Mouse (Mus musculus) small intestine, adult 10 weeks (tissue): ENCODE data around the gene Gm10491. TPM values are rescaled to one million over a fixed set of nuclear protein-coding genes. Genes with fewer than 3 reads are reported as not detected.

Experiments
- polyA plus RNA-seq: library from polyadenylated mRNA; stranded (reverse); fragments of 350-450 nt; fragmentation: Illumina TruSeq; extraction: RNeasy Lipid Tissue Mini Kit (QIAGEN cat#74804); gene quantifications from one replicate; pipeline ENCODE4 v1.2.3, GENCODE M21; 2014; ENCODE audit warnings: low replicate concordance

The Gm10491 gene
- not detected for polyA plus RNA-seq

DNA sequence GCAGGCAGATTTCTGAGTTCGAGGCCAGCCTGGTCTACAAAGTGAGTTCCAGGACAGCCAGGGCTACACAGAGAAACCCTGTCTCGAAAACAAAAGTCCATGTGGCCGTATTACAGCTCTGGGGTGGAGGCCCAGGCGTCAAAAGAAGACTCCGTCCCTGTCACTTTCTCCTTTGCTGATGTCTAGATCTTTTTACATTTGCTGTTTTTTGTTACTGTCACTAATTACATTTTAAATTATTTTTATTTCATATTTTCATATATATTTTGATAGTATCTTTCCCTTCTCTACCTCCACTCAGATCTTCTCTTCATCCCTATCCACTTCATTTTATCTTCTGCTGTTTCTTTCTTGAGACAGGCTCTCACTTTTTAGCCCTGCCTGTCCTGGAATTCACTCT, at the start of gene Gm10491:
Gene Gm10491, minus strand, starts transcription at position 101 of the 400 bp plus-strand sequence.

DNA sequence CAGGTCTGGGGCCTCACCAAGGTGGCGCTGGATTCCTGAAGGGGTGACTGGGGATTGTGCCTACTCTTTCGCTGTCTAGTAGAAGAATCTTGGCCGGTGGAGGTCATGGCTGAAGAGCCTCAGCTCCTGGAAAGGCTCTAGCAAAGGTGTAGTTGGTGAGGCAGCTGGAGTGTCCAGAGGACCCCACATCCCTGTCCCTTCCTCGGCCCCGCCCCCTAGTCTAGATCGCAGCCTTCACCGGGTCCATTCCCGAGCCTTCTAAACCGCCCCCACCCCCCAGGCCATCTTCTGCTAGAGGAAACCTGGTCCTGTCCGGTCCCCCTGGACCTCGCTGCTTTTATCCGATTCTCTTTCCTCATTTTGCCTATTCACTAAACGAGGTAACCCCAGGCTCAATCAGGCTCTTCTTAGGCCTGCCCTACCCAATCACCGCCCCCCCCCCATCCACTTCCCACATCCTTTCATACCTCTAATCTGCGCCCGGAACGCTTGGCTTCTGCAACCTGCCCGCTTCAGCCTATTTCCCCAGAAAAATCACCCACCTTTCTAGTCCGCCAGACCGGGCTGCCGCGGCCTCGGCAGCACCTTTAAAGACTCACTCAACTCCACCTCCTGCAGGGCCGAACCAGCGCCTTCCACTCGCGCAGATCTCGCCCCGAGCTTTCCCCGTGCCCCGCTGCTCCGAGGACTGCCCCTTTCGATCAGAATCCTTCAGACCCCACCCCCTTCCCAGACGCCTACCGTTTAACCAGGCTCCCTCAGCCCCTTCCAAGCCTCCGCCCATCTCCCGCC, 39.7 kb upstream of the Gm10491 start, which contains the start of gene Hdac6:
Gene Hdac6, minus strand, starts transcription at position 782 of the 792 bp plus-strand sequence.

DNA sequence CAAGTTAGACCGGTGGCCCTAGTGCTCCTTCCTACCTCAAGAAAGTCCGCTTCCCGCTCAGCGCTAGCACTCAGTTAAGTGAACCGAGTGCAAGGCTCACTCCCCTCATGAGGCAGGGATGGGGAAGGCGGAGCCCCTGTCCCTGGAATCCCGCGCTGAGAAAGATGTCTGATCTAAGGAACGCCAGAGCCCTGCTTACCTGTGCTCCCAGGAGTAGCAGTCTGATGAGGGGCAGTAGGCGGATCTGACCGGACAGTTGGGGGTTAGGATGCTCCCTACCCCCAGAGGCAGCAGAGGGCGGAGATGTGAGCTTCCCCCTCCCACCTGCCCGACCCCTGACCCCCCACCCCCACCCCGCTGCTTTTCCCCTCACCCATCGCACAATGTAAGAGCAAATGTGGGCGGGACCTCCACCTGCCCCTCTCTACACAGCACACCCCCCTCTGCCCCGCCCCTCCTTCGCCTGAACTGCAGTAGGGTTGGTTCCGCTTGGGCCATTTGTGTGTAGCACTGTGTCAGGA, 20.7 kb upstream of the Gm10491 start, which contains the start of gene Eras:
Gene Eras, minus strand, starts transcription at position 338 of the 521 bp plus-strand sequence.

DNA sequence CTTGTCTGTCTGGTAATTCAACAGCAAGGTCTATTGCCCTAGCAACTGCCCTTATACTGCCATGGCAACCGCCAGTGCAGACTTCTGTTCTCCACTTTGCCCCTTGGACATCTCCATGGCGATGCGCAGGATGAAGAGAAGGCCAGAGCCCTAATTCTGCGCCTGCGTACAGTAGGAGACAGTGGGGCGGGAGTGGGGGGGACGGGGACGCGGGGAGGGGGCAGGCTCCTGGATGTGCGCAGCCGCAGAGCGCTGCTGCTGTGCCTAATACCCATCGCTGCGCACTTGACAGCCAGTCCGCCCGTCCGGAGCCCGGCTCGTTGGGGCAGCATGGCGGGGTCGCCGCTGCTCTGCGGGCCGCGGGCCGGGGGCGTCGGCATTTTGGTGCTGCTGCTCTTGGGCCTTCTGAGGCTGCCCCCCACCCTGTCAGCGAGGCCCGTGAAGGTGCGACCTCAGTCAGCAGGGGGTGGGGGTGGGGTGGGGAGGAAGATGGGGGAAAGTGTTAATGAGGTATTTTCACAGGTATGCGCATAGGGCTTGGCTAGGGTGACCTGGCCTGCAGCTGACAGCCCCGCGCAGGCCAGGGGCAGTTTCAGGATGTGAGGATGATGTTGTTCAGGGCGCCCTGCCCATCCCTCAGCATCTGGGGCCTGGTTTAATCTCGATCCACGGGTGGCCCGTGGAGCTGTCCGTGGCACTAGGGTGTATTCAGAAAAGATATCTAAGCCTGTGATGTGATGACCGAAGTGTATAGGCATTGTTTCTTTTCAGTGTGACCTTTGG, 12.2 kb upstream of the Gm10491 start, which contains the start of gene Pcsk1n:
Gene Pcsk1n, plus strand, starts transcription at position 222 of the 783 bp plus-strand sequence.

DNA sequence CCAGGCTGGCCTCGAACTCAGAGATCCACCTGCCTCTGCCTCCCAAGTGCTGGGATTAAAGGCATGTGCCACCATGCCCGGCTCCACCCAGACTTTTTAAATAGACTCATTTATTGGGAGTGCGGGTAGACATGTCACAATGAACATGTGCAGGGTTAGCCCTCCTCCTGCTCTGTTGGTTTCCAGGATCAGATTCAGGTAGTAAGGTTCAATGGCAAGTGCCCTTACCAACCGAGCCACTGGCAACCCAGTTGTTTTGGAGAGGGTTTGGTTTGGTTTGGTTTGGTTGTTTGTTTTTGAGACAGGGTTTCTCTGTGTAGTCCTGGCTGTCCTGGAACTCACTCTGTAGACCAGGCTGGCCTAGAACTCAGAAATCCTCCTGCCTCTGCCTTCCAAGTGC, 1.6 kb upstream of the Gm10491 start, which contains the start of gene Gm10490:
Gene Gm10490, plus strand, starts transcription at position 301 of the 400 bp plus-strand sequence.

DNA sequence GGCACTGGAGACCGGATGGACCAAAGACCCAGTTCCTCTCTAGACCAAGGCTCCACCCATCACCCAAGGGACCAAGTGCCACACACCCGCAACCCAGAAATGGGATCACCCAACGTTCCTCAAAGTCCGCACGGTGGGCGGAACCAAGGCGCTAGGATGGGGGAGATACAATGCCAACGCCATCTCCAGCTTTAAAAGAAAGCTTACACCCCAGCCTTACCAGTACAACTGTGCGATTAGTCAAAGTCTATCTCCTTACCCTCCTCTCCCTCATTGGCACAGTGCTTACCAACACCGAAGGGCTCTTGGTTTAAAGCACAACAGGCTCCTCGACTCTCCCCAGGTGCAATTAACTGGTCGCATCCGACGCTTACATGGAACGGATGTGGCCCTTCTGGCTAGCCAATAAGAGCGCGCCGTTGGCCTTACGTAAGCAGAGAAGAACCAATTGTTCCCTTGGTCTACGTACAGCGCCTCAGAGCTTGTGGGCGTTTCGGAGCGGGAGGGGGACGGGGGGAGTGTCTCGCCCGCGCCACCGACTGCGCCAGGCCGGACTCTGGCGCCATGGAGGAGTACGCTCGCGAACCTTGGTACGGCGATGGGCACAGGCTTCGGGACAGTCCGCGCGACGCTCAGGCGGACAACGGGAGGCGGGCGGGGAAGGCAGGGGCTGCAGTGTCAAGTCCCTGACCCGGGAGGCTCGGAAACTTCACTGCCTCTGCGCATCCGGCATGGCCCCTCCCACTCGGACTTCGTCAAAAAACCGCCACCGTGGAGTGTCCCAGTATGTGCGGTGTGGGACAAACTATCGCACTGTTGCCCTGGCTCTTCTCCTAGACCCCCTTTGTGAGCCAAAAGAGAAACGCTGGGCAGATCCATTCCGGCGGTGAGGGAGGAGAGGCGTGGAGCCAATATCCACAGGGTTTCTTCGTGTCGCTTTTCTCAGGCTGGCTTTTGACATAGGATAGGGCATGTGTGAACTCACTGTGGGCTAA, 8.5 kb downstream of the Gm10491 start, which contains the start of the genes Pqbp1 and Timm17b:
Gene Pqbp1, minus strand, starts transcription at position 390 of the 995 bp plus-strand sequence.
Gene Timm17b, plus strand, starts transcription at position 478 of the 995 bp plus-strand sequence.

DNA sequence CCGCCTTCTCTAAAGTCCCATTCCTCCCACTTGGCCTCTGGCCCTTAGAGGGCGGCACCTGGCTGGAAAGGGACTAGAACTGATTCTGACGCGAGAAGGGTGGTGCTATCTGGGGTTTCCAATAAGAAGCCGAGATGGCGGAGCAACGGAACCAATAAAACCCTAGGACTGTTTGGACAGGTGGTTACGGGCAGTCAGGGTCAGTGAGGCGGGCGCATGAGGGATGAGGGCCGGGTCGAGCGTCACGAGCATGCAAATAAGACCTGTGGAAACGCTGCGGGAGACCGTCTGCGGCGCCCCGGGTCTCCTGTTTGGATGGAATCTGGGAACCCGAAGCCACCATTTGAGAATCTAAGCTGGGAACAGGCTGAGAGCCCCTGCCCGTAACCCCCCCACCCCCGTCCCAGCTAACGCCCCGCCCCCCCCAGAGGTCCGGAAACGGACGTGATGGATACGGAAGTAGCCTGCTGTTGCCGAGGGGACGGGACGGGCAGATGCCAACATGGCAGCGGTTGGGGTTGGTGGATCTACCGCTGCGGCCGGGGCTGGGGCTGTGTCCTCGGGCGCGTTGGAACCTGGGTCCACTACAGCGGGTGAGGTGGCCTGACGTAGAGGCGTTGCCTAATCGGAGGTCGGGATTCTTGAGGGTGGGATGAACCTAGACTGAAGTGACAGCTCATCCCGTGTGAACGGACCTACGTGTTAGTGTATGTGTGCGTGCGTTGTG, 23.6 kb downstream of the Gm10491 start, which contains the start of gene Slc35a2:
Gene Slc35a2, plus strand, starts transcription at position 188 of the 727 bp plus-strand sequence.

DNA sequence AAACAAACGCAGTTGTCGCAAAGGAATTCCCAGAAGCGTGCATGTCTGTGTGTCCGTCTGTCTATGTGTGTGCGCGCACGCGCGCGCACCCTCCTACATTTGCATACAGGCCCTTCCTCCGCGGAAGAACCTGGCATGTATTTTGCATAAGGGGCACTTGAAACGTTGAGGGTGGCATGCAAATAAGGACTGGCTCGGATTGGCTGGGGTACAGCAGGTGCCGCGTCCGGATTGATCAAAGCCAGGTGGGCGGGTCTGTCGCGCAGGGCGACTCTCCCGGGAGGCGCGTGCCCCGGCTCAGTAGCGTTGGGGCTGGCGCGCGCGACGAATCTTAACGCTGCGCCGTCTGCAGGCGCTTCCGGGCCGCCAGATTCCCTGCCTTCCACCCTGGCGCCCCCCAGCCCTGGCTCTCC, 29.6 kb downstream of the Gm10491 start, which contains the start of gene Pim2:
Gene Pim2, plus strand, starts transcription at position 256 of the 413 bp plus-strand sequence.

Other genes with a start within 250 kb of the Gm10491 start
- gene Plp2, start 236.4 kb downstream of the Gm10491 start, polyA plus RNA-seq: 26.2 TPM
- gene Magix, start 226.6 kb downstream of the Gm10491 start, polyA plus RNA-seq: 0.33 TPM
- gene Gpkow, start 210.7 kb downstream of the Gm10491 start, polyA plus RNA-seq: 33.0 TPM
- 3.8 TPM for gene Wdr45, start 193.5 kb downstream of the Gm10491 start, polyA plus RNA-seq
- gene Gm45208, start 185.6 kb downstream of the Gm10491 start, polyA plus RNA-seq: not detected
- 12.1 TPM for gene Praf2, start 179.4 kb downstream of the Gm10491 start, polyA plus RNA-seq
- 4.6 TPM for gene Ccdc120, start 156.9 kb downstream of the Gm10491 start, polyA plus RNA-seq
- gene Tfe3, start 145.3 kb downstream of the Gm10491 start, polyA plus RNA-seq: 3.7 TPM
- gene Gripap1, start 118.1 kb downstream of the Gm10491 start, polyA plus RNA-seq: 21.4 TPM
- 0.89 TPM for gene Kcnd1, start 85.5 kb downstream of the Gm10491 start, polyA plus RNA-seq
- 26.6 TPM for gene Otud5, start 66.5 kb downstream of the Gm10491 start, polyA plus RNA-seq
- gene Pim2, start 29.6 kb downstream of the Gm10491 start, polyA plus RNA-seq: 3.7 TPM
- 6.4 TPM for gene Slc35a2, start 23.8 kb downstream of the Gm10491 start, polyA plus RNA-seq
- 5.5 TPM for gene Pqbp1, start 8.6 kb downstream of the Gm10491 start, polyA plus RNA-seq
- gene Timm17b, start 8.5 kb downstream of the Gm10491 start, polyA plus RNA-seq: 1.5 TPM
- not detected for gene Gm10490, start 1.7 kb upstream of the Gm10491 start, polyA plus RNA-seq
- gene Pcsk1n, start 12.0 kb upstream of the Gm10491 start, polyA plus RNA-seq: not detected
- not detected for gene Eras, start 20.8 kb upstream of the Gm10491 start, polyA plus RNA-seq
- 0.30 TPM for gene Hdac6, start 40.1 kb upstream of the Gm10491 start, polyA plus RNA-seq
- gene Gata1, start 70.2 kb upstream of the Gm10491 start, polyA plus RNA-seq: not detected
- 1,103 TPM for gene Glod5, start 110.7 kb upstream of the Gm10491 start, polyA plus RNA-seq
- 8.6 TPM for gene Suv39h1, start 166.9 kb upstream of the Gm10491 start, polyA plus RNA-seq
- 0.59 TPM for gene Was, start 182.7 kb upstream of the Gm10491 start, polyA plus RNA-seq
- 60.9 TPM for gene Wdr13, start 225.1 kb upstream of the Gm10491 start, polyA plus RNA-seq
- 554 TPM for gene Rbm3, start 238.0 kb upstream of the Gm10491 start, polyA plus RNA-seq